Mouse (Mus musculus) embryonic fibroblast, embryonic 13.5 days (primary cell): ENCODE measurements at regions not wholly inside any gene's neighbourhood (a gene's known extent, or its start where the extent isn't known, plus 50 kb on each side); places are given as distances from the start of the nearest gene placed in this dataset.

Experiments used
- CTCF ChIP-seq: IDR thresholded peaks from 2 replicates; pipeline ENCODE4 v1.5.1; 2011; ENCODE audit warnings: mild to moderate bottlenecking, control low read depth, low read length, moderate library complexity, borderline replicate concordance; ENCODE audit not compliant: insufficient read depth
- POLR2A ChIP-seq: IDR thresholded peaks from 2 replicates; pipeline ENCODE4 v1.6.1; 2011; ENCODE audit warnings: low read depth, mild to moderate bottlenecking, control low read depth, low read length, moderate library complexity

GRCm38 (mm10) chr6:66197990-66198389 is 245.6 kb downstream of the 4930544G11Rik start:
- TF ChIP-seq CTCF, result no peak
- TF ChIP-seq POLR2A, result no peak
